Mouse (Mus musculus) midbrain, embryonic 16.5 days (tissue): Measurements from ENCODE around the gene Masp2. TPM values are rescaled to one million over a fixed set of nuclear protein-coding genes. Genes with fewer than 3 reads are reported as not detected.
A peak's percentile ranks its signal among the peaks of the same experiment; 100 is the strongest.

Experiments used
- ATAC-seq: fragments of 200-750 bp; cut with Nextera tagmentation; 2 replicates; pipeline ENCODE4 v1.8.0; 2017; ENCODE audit warnings: moderate TSS enrichment
- H3K27ac ChIP-seq: fragments of 300-500 bp; sonication (generic); 2 replicates; pipeline ENCODE4 v1.5.1; 2014; ENCODE audit warnings: mild to moderate bottlenecking, low read length, mixed read lengths
- H3K27me3 ChIP-seq: fragments of 300-500 bp; sonication (generic); 2 replicates; pipeline ENCODE4 v1.6.1; 2014; ENCODE audit warnings: low read depth, low read length, mixed read lengths; ENCODE audit not compliant: control insufficient read depth, insufficient read depth
- H3K36me3 ChIP-seq: fragments of 300-500 bp; sonication (generic); 2 replicates; pipeline ENCODE4 v1.6.1; 2014; ENCODE audit warnings: mild to moderate bottlenecking, low read length, moderate library complexity, mixed read lengths; ENCODE audit not compliant: control insufficient read depth, insufficient read depth
- H3K4me1 ChIP-seq: fragments of 300-500 bp; sonication (generic); 2 replicates; pipeline ENCODE4 v1.6.1; 2014; ENCODE audit warnings: mild to moderate bottlenecking, low read length, mixed read lengths; ENCODE audit not compliant: control insufficient read depth, insufficient read depth
- H3K4me2 ChIP-seq: fragments of 300-500 bp; sonication (generic); 2 replicates; pipeline ENCODE4 v1.6.1; 2014; ENCODE audit warnings: mild to moderate bottlenecking, low read length, mixed read lengths
- H3K4me3 ChIP-seq: fragments of 300-500 bp; sonication (generic); 2 replicates; pipeline ENCODE4 v1.5.1; 2014; ENCODE audit warnings: low read depth, mild to moderate bottlenecking, low read length, moderate library complexity, mixed read lengths
- H3K9ac ChIP-seq: fragments of 300-500 bp; sonication (generic); 2 replicates; pipeline ENCODE4 v1.6.1; 2014; ENCODE audit warnings: low read depth, low read length, mixed read lengths
- H3K9me3 ChIP-seq: fragments of 300-500 bp; sonication (generic); replicated peaks from 2 replicates; pipeline ENCODE4 v1.6.1; 2014; ENCODE audit warnings: mild to moderate bottlenecking, low read length, mixed read lengths; ENCODE audit not compliant: control insufficient read depth, poor library complexity, severe bottlenecking
- WGBS: fragments of 180-500 bp; shearing (Covaris S2); extraction: QIAGEN DNeasy Blood & Tissue Kit; methylation state at CpG from one replicate; pipeline ENCODE4 v1.1.7; 2014; 5-methylcytosine and 5-hydroxymethylcytosine counted together
- polyA plus RNA-seq: library from polyadenylated mRNA; unstranded; fragments of >200 nt; fragmentation: Nextera tagmentation; extraction: Ambion mirVana; gene quantifications from 2 replicates; pipeline ENCODE4 v1.2.1, GENCODE M21; 2015

The Masp2 gene
- polyA plus RNA-seq, 1 experiment from 2014 or later, result 1.2 TPM

GRCm38 (mm10) chr4:148641121-148641520, 38.8 kb downstream of the Masp2 start:
- no peak overlapping the region for H3K4me3 ChIP-seq
- 74% methylated on average over 5 of the region's 5 CpGs for WGBS

GRCm38 (mm10) chr4:148643291-148644156, 41.2 kb downstream of the Masp2 start, which contains the start of gene Gm572:
Gene Gm572, plus strand, starts transcription at chr4:148643317.
- no peaks in the 10 kb centered on the region for H3K4me1 ChIP-seq

More at GRCm38 (mm10) chr4:148641121-148641520, 38.8 kb downstream of the Masp2 start:
- Histone ChIP-seq H3K27me3 (no peaks in the 10 kb centered on the region; the same call in 1 of the 2 replicates), H3K9me3 (no peaks in the 10 kb centered on the region), H3K4me2 (no peak overlapping the region), H3K4me1 (no peaks in the 10 kb centered on the region), H3K27ac (no peak overlapping the region), H3K9ac (no peak overlapping the region), H3K36me3 (no peaks in the 10 kb centered on the region)
- no peak for ATAC-seq

GRCm38 (mm10) chr4:148644157-148644511, 41.8 kb downstream of the Masp2 start:
- no peaks in the 10 kb centered on the region for H3K9me3 ChIP-seq
- H3K4me2 ChIP-seq, result peak overlapping the region; percentile 41
- no peak for ATAC-seq

More at GRCm38 (mm10) chr4:148643291-148644156, 41.2 kb downstream of the Masp2 start, which contains the start of gene Gm572:
- Histone ChIP-seq H3K4me3 (no peak within 1 kb of the TSS), H3K36me3 (no peaks in the 10 kb centered on the region), H3K4me2 (peak within 1 kb of the TSS; percentile 41), H3K27ac (no peak within 1 kb of the TSS), H3K27me3 (no peaks in the 10 kb centered on the region; the same call in 1 of the 2 replicates), H3K9ac (no peak within 1 kb of the TSS), H3K9me3 (no peaks in the 10 kb centered on the region)
- ATAC-seq, result no peak
- 70% methylated on average over 15 of the region's 15 CpGs for WGBS

GRCm38 (mm10) chr4:148644926-148645325, 42.6 kb downstream of the Masp2 start:
- H3K4me1 ChIP-seq, result no peaks in the 10 kb centered on the region
- no peak overlapping the region for H3K9ac ChIP-seq
- no peaks in the 10 kb centered on the region; the same call in 1 of the 2 replicates for H3K27me3 ChIP-seq
- no peak for ATAC-seq
- no peak overlapping the region for H3K4me2 ChIP-seq
- no peaks in the 10 kb centered on the region for H3K9me3 ChIP-seq
- H3K4me3 ChIP-seq, result no peak overlapping the region
- 89% methylated on average over 6 of the region's 6 CpGs for WGBS
- no peaks in the 10 kb centered on the region for H3K36me3 ChIP-seq
- H3K27ac ChIP-seq, result no peak overlapping the region

More at GRCm38 (mm10) chr4:148644157-148644511, 41.8 kb downstream of the Masp2 start:
- 7% methylated on average over 9 of the region's 9 CpGs for WGBS
- Histone ChIP-seq H3K27me3 (no peaks in the 10 kb centered on the region; the same call in 1 of the 2 replicates), H3K4me1 (no peaks in the 10 kb centered on the region), H3K9ac (no peak overlapping the region), H3K27ac (no peak overlapping the region), H3K4me3 (no peak overlapping the region), H3K36me3 (no peaks in the 10 kb centered on the region)

DNA sequence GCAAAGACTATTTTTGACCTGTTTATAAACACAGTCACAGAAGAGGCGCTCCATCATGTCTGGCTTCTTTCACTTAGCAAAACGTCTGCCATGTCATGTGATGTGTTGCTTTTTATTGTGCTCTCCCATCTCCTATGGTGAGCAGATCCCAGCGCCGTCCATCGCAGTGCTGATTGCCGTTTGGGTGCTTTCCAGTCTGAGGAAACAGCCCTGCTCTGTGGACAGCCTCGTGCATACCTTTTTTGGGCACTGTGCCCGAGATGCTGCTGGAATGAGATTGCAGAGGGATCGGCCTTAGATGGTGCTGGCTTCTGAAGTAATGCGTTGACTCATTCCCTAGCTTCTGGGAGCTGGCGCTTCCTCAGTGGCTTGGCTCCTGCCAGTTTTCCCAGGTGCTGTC, 44.3 kb downstream of the Masp2 start:
- Histone ChIP-seq H3K4me3 (no peak overlapping the region), H3K27me3 (no peaks in the 10 kb centered on the region; the same call in 1 of the 2 replicates), H3K27ac (no peak overlapping the region), H3K36me3 (no peaks in the 10 kb centered on the region), H3K9me3 (no peaks in the 10 kb centered on the region), H3K4me1 (no peaks in the 10 kb centered on the region), H3K4me2 (no peak overlapping the region), H3K9ac (no peak overlapping the region)
- WGBS, result 69% methylated on average over 11 of the region's 11 CpGs
- no peak for ATAC-seq

GRCm38 (mm10) chr4:148649309-148649708, 47.0 kb downstream of the Masp2 start:
- H3K4me1 ChIP-seq, result no peaks in the 10 kb centered on the region
- 71% methylated on average over 3 of the region's 3 CpGs for WGBS
- no peak overlapping the region for H3K27ac ChIP-seq
- no peaks in the 10 kb centered on the region for H3K36me3 ChIP-seq
- no peaks in the 10 kb centered on the region; the same call in 1 of the 2 replicates for H3K27me3 ChIP-seq
- ATAC-seq, result no peak
- no peak overlapping the region for H3K4me2 ChIP-seq
- no peaks in the 10 kb centered on the region for H3K9me3 ChIP-seq
- no peak overlapping the region for H3K9ac ChIP-seq
- H3K4me3 ChIP-seq, result no peak overlapping the region

- Histone ChIP-seq H3K4me1 (no peaks in the 10 kb centered on the region), H3K4me2 (no peak overlapping the region), H3K9me3 (no peaks in the 10 kb centered on the region), H3K9ac (no peak overlapping the region), H3K4me3 (no peak overlapping the region), H3K36me3 (no peaks in the 10 kb centered on the region), H3K27me3 (peaks cover under 1% of the 10 kb centered on the region; the same call in 1 of the 2 replicates), H3K27ac (no peak overlapping the region)
- WGBS, result 76% methylated on average over 9 of the region's 9 CpGs
- no peak for ATAC-seq
Measured at GRCm38 (mm10) chr4:148651045-148651444, 48.7 kb downstream of the Masp2 start.

DNA sequence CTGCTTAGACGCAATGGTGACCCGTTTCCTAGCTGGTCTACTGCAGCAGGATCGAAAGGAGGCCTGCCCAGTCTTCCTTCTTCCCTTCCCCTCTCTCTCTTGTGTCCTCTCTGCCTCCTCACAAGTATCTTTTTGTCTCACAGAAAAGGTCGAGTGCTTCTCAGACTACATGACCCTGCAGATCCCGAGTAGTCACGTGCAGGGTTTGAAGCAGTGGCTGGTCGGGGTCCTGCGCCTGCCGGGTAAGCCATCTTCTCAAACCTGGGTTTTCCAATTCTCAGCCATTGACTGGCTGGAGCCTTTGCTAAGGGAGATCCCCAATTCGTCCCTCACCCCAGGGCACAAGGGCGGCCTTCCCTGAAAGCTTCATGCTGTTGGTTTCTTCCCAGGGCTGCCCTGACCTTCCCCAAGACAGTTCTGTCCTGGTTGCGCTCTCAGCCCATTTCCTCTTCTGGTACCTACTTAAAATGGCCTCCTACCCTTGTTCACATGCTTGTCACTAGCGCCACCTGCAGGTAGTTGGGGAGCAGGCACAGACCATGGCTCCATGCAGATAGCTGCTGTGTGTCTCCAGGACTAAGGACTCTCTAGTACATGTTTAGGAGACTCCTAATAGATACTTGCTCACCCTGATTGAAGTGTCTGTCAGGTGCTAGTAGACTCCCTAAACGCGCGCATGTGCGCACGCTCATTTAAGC, 52.5 kb downstream of the Masp2 start:
- Histone ChIP-seq H3K9ac (no peak overlapping the region), H3K27ac (no peak overlapping the region), H3K4me2 (no peak overlapping the region), H3K36me3 (no peaks in the 10 kb centered on the region), H3K4me1 (no peaks in the 10 kb centered on the region), H3K4me3 (no peak overlapping the region), H3K27me3 (peaks cover 3% of the 10 kb centered on the region; the same call in 1 of the 2 replicates), H3K9me3 (no peaks in the 10 kb centered on the region)
- no peak for ATAC-seq
- WGBS, result 86% methylated on average over 18 of the region's 18 CpGs
